Mouse (Mus musculus): ENCODE measurements around the gene Ssx2ip. TPM values are rescaled to one million over a fixed set of nuclear protein-coding genes. Genes with fewer than 3 reads are reported as not detected.

Gene Ssx2ip
- polyA plus RNA-seq, 1 experiment from 2014 or later = 16.8 TPM

DNA sequence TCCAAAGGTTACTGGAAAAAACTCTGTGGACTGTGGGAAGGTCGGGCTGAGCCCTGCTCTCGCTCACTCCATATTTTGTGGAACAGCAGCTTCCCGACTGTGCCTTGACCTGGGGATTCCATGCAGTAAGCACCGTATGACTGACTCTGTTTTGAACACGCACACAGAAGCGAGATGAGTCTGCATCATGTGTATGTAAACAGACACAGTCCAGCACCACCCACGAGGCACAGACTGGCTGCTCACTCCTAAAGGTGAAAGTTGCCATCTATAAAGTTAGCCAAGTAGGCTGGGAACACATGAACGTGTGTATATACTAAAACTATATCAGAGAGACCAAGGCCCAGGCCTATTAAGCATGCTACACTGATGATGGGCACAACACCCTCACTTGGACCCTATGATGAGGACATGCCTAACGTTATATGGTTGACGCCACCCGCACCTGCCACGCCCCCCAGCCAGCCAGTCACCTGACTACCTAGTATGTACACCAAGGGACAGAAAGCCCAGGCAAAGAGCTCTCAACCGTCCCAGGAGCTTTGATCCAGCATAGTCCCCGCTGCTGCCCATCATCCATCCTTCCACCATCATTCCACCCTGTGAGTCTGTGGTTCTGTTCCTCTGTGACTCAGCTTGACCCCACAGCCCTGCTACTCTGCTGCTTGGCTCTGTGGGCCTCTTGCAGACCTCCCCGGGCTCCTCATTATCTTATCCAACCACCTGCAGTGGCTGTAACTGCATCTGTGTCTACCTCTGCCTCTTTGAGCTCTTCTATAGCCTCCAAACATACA, 27.9 kb upstream of the Ssx2ip start:
- H3K4me1 ChIP-seq (ENCODE audit: control insufficient read depth, insufficient read depth, low read length) = no peaks in the 10 kb centered on the region
- no peak overlapping the region for H3K9ac ChIP-seq (ENCODE audit: low read length)
- no peaks in the 10 kb centered on the region for H3K27me3 ChIP-seq (ENCODE audit: control insufficient read depth, insufficient read depth, low read length)
- no peak overlapping the region for H3K27ac ChIP-seq (ENCODE audit: low read length)
- no peak for ATAC-seq (replicated peaks; ENCODE audit: extremely low read depth, insufficient read depth, low FRiP score)
- WGBS = 84% methylated on average over 15 of the region's 15 CpGs
- H3K36me3 ChIP-seq (ENCODE audit: control insufficient read depth, insufficient read depth) = no peaks in the 10 kb centered on the region
- no peak overlapping the region for H3K4me3 ChIP-seq (ENCODE audit: low read length)
- H3K9me3 ChIP-seq (replicated peaks; ENCODE audit: control insufficient read depth, low read length) = no peaks in the 10 kb centered on the region
- no peak overlapping the region for H3K4me2 ChIP-seq (ENCODE audit: low read depth, low read length)

- H3K4me1 ChIP-seq (ENCODE audit: control insufficient read depth, insufficient read depth, low read length) = no peaks in the 10 kb centered on the region
- no peaks in the 10 kb centered on the region for H3K27me3 ChIP-seq (ENCODE audit: control insufficient read depth, insufficient read depth, low read length)
- ATAC-seq (replicated peaks; ENCODE audit: extremely low read depth, insufficient read depth, low FRiP score) = no peak
- H3K4me3 ChIP-seq (ENCODE audit: low read length) = no peak overlapping the region
- no peak overlapping the region for H3K4me2 ChIP-seq (ENCODE audit: low read depth, low read length)
- H3K27ac ChIP-seq (ENCODE audit: low read length) = no peak overlapping the region
- no peaks in the 10 kb centered on the region for H3K9me3 ChIP-seq (replicated peaks; ENCODE audit: control insufficient read depth, low read length)
- 84% methylated on average over 5 of the region's 5 CpGs for WGBS
- no peak overlapping the region for H3K9ac ChIP-seq (ENCODE audit: low read length)
- H3K36me3 ChIP-seq (ENCODE audit: control insufficient read depth, insufficient read depth) = no peaks in the 10 kb centered on the region
Observed at GRCm38 (mm10) chr3:146377216-146377615, 27.2 kb upstream of the Ssx2ip start.

GRCm38 (mm10) chr3:146378753-146379152, 25.7 kb upstream of the Ssx2ip start:
- no peaks in the 10 kb centered on the region for H3K36me3 ChIP-seq (ENCODE audit: control insufficient read depth, insufficient read depth)

DNA sequence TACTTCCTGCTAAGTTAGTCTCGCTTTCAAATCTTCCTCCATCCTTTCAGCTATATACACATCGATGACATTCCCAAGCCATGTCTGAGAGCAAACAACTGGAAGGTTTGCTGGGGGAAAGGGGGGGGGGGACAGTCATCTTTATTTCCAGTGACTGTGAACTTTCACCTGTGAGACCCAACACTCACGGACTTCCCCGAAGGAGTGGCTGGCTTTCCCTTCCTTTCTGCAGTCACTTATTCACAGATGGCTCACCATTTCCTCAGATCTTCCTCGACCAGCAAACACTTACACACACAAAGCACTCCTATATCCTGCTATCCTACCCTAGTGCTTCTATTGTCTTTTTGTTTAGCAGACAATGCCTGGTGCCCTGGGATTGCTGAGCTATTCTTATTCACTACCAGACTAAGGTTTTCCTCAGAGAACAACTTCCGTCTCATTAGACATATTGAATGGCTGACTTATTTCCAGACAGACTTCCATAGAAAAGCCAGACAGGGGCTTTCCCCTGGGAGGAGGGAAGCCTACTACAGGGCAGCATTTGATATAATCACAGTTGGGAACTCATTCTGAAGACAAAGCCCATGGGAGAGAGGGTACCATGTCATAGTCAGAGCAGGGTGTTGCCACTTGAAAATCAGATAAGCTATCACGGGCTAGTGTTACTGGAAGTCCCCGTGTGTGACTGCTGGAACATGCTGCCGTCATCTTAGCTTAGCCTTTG, 24.5 kb upstream of the Ssx2ip start:
- Histone ChIP-seq H3K4me3 (ENCODE audit: low read length) (no peak overlapping the region), H3K27ac (ENCODE audit: low read length) (no peak overlapping the region), H3K9ac (ENCODE audit: low read length) (no peak overlapping the region), H3K4me1 (ENCODE audit: control insufficient read depth, insufficient read depth, low read length) (no peaks in the 10 kb centered on the region), H3K27me3 (ENCODE audit: control insufficient read depth, insufficient read depth, low read length) (no peaks in the 10 kb centered on the region), H3K36me3 (ENCODE audit: control insufficient read depth, insufficient read depth) (no peaks in the 10 kb centered on the region), H3K9me3 (replicated peaks; ENCODE audit: control insufficient read depth, low read length) (peaks cover 4% of the 10 kb centered on the region), H3K4me2 (ENCODE audit: low read depth, low read length) (no peak overlapping the region)
- WGBS = 52% methylated on average over 9 of the region's 9 CpGs
- ATAC-seq (replicated peaks; ENCODE audit: extremely low read depth, insufficient read depth, low FRiP score) = no peak

More at GRCm38 (mm10) chr3:146378753-146379152, 25.7 kb upstream of the Ssx2ip start:
- Histone ChIP-seq H3K4me2 (ENCODE audit: low read depth, low read length) (no peak overlapping the region), H3K4me1 (ENCODE audit: control insufficient read depth, insufficient read depth, low read length) (no peaks in the 10 kb centered on the region), H3K9ac (ENCODE audit: low read length) (no peak overlapping the region), H3K27me3 (ENCODE audit: control insufficient read depth, insufficient read depth, low read length) (no peaks in the 10 kb centered on the region), H3K9me3 (replicated peaks; ENCODE audit: control insufficient read depth, low read length) (peaks cover 4% of the 10 kb centered on the region), H3K27ac (ENCODE audit: low read length) (no peak overlapping the region), H3K4me3 (ENCODE audit: low read length) (no peak overlapping the region)
- no peak for ATAC-seq (replicated peaks; ENCODE audit: extremely low read depth, insufficient read depth, low FRiP score)
- 43% methylated on average over 8 of the region's 8 CpGs for WGBS

DNA sequence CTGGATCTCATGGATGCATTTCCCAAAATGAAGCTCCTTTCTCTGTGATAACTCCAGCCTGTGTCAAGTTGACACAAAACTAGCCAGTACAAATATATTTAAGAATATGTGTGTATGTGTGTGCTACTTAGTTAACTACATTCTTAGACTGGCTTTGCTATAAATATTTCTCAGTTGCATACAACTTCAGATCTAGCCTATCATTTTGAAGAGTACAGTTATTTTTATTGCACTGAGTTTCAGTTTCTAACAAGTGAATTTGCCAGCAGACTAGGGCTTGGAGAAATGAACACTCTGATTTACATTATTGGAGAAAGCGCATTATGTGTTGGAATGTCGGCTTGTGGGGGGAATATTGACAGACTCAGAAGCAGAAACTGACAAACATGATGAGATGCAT, 23.6 kb upstream of the Ssx2ip start:
- no peak overlapping the region for H3K4me3 ChIP-seq (ENCODE audit: low read length)
- no peak overlapping the region for H3K4me2 ChIP-seq (ENCODE audit: low read depth, low read length)
- no peaks in the 10 kb centered on the region for H3K27me3 ChIP-seq (ENCODE audit: control insufficient read depth, insufficient read depth, low read length)
- WGBS = 93% methylated on average over 2 of the region's 2 CpGs
- peaks cover 4% of the 10 kb centered on the region for H3K9me3 ChIP-seq (replicated peaks; ENCODE audit: control insufficient read depth, low read length)
- H3K9ac ChIP-seq (ENCODE audit: low read length) = no peak overlapping the region
- no peak for ATAC-seq (replicated peaks; ENCODE audit: extremely low read depth, insufficient read depth, low FRiP score)
- H3K4me1 ChIP-seq (ENCODE audit: control insufficient read depth, insufficient read depth, low read length) = no peaks in the 10 kb centered on the region
- H3K36me3 ChIP-seq (ENCODE audit: control insufficient read depth, insufficient read depth) = no peaks in the 10 kb centered on the region
- H3K27ac ChIP-seq (ENCODE audit: low read length) = no peak overlapping the region

DNA sequence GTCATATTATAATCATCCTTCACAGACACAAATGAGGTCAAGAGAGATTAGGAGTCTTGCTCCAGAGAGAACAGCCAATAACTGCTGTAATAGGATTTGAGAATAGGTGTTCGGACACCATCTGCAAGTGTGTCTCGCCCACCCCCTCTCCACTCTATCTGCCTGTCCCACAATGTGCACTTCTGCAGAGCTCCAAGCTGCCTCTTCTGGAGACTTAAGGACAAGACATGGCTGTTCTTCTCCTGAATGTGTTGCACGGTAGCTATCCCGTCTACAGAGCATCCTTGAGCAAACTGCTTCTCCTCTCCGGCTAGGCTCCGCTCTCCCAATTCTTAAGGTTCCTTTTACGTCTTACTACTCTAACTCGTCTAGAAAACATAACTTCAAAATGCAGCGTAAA, 23.0 kb upstream of the Ssx2ip start:
- H3K27ac ChIP-seq (ENCODE audit: low read length) = no peak overlapping the region
- ATAC-seq (replicated peaks; ENCODE audit: extremely low read depth, insufficient read depth, low FRiP score) = no peak
- H3K4me2 ChIP-seq (ENCODE audit: low read depth, low read length) = no peak overlapping the region
- peaks cover 4% of the 10 kb centered on the region for H3K9me3 ChIP-seq (replicated peaks; ENCODE audit: control insufficient read depth, low read length)
- H3K4me1 ChIP-seq (ENCODE audit: control insufficient read depth, insufficient read depth, low read length) = no peaks in the 10 kb centered on the region
- H3K4me3 ChIP-seq (ENCODE audit: low read length) = no peak overlapping the region
- no peaks in the 10 kb centered on the region for H3K36me3 ChIP-seq (ENCODE audit: control insufficient read depth, insufficient read depth)
- no peaks in the 10 kb centered on the region for H3K27me3 ChIP-seq (ENCODE audit: control insufficient read depth, insufficient read depth, low read length)
- whole genome bisulfite sequencing = 89% methylated on average over 9 of the region's 9 CpGs
- no peak overlapping the region for H3K9ac ChIP-seq (ENCODE audit: low read length)

- Histone ChIP-seq H3K4me2 (ENCODE audit: low read depth, low read length) (no peak overlapping the region), H3K36me3 (ENCODE audit: control insufficient read depth, insufficient read depth) (no peaks in the 10 kb centered on the region), H3K9me3 (replicated peaks; ENCODE audit: control insufficient read depth, low read length) (peaks cover 4% of the 10 kb centered on the region), H3K4me3 (ENCODE audit: low read length) (no peak overlapping the region), H3K27me3 (ENCODE audit: control insufficient read depth, insufficient read depth, low read length) (no peaks in the 10 kb centered on the region), H3K9ac (ENCODE audit: low read length) (no peak overlapping the region), H3K27ac (ENCODE audit: low read length) (no peak overlapping the region), H3K4me1 (ENCODE audit: control insufficient read depth, insufficient read depth, low read length) (no peaks in the 10 kb centered on the region)
- WGBS = 61% methylated on average over 3 of the region's 3 CpGs
- ATAC-seq (replicated peaks; ENCODE audit: extremely low read depth, insufficient read depth, low FRiP score) = no peak
Observed at GRCm38 (mm10) chr3:146386800-146387199, 17.6 kb upstream of the Ssx2ip start.

DNA sequence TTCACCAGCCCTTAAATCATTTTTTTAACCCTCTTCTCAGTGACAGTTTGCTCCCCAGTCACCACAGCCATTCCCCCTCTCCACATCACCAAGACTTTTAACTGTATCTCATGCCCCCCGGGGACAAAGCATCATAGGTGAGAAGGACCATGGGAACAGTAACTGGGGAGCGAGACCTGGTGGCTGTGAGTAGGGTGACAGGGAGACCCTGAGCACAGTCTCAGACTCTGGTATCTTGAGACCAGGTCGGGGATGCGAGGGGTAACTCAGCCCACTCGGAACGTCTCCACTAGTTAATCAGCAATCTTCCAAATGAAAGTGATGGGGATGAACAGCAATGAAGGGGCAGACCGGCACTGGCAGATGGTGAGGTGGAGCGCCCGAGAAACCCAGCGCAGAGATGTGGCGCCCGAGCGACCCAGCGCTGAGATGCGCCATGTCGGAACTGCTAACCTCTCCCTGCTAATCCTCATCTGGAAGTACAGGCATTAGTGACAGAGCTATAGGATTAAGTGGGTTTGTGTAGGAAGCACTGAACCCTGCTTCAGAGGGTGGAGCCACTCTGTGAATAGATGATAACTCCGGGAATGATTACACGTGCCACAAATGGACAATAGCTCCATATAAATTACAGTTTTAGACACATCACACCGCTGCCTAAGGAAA, 11.7 kb upstream of the Ssx2ip start:
- no peak for ATAC-seq (replicated peaks; ENCODE audit: extremely low read depth, insufficient read depth, low FRiP score)
- no peak overlapping the region for H3K27ac ChIP-seq (ENCODE audit: low read length)
- H3K4me3 ChIP-seq (ENCODE audit: low read length) = peak overlapping the region; percentile 7; the same call in 1 of the 2 replicates
- peak overlapping the region; percentile 31; the same call in 1 of the 2 replicates for H3K4me2 ChIP-seq (ENCODE audit: low read depth, low read length)
- H3K27me3 ChIP-seq (ENCODE audit: control insufficient read depth, insufficient read depth, low read length) = no peaks in the 10 kb centered on the region
- H3K4me1 ChIP-seq (ENCODE audit: control insufficient read depth, insufficient read depth, low read length) = no peaks in the 10 kb centered on the region
- no peaks in the 10 kb centered on the region for H3K36me3 ChIP-seq (ENCODE audit: control insufficient read depth, insufficient read depth)
- H3K9me3 ChIP-seq (replicated peaks; ENCODE audit: control insufficient read depth, low read length) = no peaks in the 10 kb centered on the region
- no peak overlapping the region for H3K9ac ChIP-seq (ENCODE audit: low read length)
- WGBS = 74% methylated on average over 19 of the region's 19 CpGs

DNA sequence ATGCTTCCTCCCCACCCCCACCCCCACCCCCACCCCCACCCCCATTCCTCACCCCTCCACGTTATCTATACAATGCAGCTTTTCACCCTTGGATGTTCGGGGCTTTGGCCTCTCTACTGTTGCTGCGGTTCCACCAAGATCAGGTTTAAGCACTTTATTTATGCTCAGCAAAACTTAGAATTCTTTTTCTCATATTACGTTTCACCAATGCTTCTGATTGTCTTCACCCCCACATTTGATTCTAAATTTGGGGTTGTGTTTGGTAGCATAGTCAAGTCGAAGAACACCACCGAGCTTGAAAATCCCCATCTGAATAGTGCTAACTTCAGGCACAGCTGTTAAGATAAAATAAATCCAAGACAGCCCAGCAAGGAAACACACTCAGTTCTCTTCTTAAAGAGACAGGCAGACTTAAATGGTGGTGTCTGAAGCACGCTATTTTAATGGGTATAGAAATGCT, 10.8 kb upstream of the Ssx2ip start:
- Histone ChIP-seq H3K9ac (ENCODE audit: low read length) (no peak overlapping the region), H3K4me3 (ENCODE audit: low read length) (no peak overlapping the region), H3K9me3 (replicated peaks; ENCODE audit: control insufficient read depth, low read length) (no peaks in the 10 kb centered on the region), H3K36me3 (ENCODE audit: control insufficient read depth, insufficient read depth) (no peaks in the 10 kb centered on the region), H3K27me3 (ENCODE audit: control insufficient read depth, insufficient read depth, low read length) (no peaks in the 10 kb centered on the region), H3K4me1 (ENCODE audit: control insufficient read depth, insufficient read depth, low read length) (no peaks in the 10 kb centered on the region), H3K4me2 (ENCODE audit: low read depth, low read length) (peak overlapping the region; percentile 19), H3K27ac (ENCODE audit: low read length) (no peak overlapping the region)
- WGBS = 16% methylated on average over 7 of the region's 7 CpGs
- no peak for ATAC-seq (replicated peaks; ENCODE audit: extremely low read depth, insufficient read depth, low FRiP score)

Data from heart, embryonic 16.5 days (tissue).